Mouse (Mus musculus) embryonic fibroblast, embryonic 13.5 days (primary cell): ENCODE measurements at regions not wholly inside any gene's neighbourhood (a gene's known extent, or its start where the extent isn't known, plus 50 kb on each side); places are given as distances from the start of the nearest gene placed in this dataset.

Source experiments
- H3K27ac ChIP-seq: 2 replicates; pipeline ENCODE4 v1.5.1; 2012; ENCODE audit warnings: low read length, control low read depth, inconsistent platforms; ENCODE audit not compliant: insufficient read depth
- H3K4me1 ChIP-seq: 2 replicates; pipeline ENCODE4 v1.6.1; 2011; ENCODE audit warnings: low read length; ENCODE audit not compliant: control insufficient read depth, insufficient read depth
- H3K4me3 ChIP-seq: 2 replicates; pipeline ENCODE4 v1.5.1; 2011; ENCODE audit warnings: mild to moderate bottlenecking, control low read depth, low read length; ENCODE audit not compliant: insufficient read depth
- CTCF ChIP-seq: IDR thresholded peaks from 2 replicates; pipeline ENCODE4 v1.5.1; 2011; ENCODE audit warnings: mild to moderate bottlenecking, control low read depth, low read length, moderate library complexity, borderline replicate concordance; ENCODE audit not compliant: insufficient read depth
- POLR2A ChIP-seq: IDR thresholded peaks from 2 replicates; pipeline ENCODE4 v1.6.1; 2011; ENCODE audit warnings: low read depth, mild to moderate bottlenecking, control low read depth, low read length, moderate library complexity

DNA sequence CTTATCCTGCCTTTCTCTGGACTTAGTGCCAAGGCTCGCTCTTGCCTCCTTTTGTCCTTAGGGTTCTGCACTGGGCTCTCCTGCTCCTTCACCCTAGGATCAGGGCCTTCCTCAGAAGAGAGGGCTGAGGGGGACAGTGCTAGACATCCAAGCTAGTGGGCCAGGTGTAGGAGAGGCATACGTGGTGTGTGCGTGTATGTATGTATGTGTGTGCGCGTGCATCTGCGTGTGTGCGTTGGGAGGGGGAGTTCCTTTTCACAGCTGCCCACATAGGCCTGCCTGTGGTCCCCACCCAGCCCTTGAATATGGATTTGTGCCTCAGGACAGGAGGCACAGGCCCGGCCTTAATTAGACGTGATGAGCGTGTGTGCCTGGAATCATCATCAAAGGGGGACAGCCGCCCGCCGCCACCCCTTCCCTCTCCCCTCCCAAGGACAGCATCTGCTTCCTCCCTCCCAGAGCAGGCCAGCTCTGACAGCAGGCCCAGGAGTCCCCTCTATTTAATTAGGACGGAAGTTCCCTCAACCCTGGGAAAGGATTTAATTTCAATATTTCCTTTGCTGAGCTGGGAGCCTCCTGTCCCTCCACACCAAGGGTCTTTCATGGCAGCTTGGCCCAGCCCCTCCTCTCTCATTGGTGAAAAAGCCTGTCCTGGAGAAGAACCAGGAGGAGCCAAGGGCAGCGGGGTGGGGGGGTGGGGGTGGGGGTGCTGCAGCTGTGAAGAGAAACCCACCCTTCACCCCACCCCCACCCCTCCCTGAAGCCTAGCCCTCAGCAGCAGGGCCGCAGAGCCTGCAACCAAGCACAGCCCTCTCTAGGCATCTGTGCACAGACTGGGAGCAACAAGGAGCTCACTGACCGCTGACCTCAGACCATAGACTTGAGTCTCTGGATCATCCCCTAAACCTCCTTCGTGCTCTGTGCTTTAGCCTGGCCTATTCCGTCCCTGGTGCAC, 155.8 kb upstream of the A530016L24Rik start:
- TF ChIP-seq POLR2A (no peak), CTCF (no peak)
- no peaks in the 10 kb centered on the region for H3K4me1 ChIP-seq
- no peak overlapping the region for H3K27ac ChIP-seq
- no peak overlapping the region for H3K4me3 ChIP-seq

DNA sequence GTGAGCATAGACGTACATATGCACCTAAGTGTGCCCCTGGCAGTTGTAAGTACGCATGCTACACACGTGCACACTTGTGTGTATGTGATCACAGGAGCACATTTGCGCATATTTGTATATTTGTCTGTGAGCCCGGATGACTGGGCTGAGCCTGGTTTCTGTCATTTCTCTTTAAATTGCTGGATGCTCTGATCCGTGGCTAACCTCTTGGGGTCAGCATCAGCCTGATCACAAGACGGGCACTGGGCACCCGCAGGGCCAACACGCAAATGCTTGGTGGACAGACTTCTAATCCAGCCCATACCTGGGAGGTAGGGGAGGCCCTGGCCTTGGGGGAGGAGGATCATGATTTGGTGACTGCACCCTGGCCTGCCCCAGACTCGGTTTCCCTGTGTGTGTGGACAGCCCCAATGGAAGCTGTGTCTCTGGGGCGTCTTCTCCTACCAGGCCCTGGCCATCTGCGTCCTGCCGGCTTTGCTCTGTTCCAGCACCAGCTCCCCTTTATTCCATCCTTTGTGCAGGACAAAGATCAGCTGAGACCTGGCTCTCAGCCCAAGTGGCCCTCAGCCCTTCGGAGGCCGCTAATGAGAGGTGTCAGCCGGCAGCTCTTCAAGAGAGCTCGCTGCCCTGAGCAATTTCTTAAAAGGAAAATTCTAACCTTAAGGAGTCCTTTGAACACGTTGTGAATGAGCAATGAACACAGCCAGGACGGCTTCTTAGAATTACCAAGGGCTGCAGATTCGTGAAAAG, 155.0 kb upstream of the A530016L24Rik start:
- H3K4me1 ChIP-seq, result no peaks in the 10 kb centered on the region
- no peak overlapping the region for H3K4me3 ChIP-seq
- TF ChIP-seq CTCF (no peak), POLR2A (no peak)
- H3K27ac ChIP-seq, result no peak overlapping the region

DNA sequence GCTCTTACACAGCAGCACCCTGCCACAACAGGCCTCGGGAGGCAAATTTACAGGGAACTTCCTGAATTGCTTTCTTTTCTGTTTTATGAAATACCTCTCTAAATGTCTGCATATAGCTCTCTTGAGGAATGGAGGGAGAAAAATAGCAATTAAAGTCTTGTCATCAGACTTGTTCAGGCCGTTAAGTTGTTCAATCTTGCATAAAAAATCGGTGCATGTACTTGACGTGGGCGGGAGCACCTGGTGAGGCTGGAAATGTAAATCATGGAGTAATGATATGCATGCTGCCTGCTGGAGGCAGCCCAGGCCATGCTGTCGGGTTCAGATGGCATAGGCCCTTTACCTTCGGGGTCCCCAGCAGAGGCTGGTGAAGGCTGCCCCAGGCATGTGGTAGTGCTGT, 153.6 kb upstream of the A530016L24Rik start:
- Histone ChIP-seq H3K4me3 (no peak overlapping the region), H3K27ac (no peak overlapping the region), H3K4me1 (no peaks in the 10 kb centered on the region)
- TF ChIP-seq POLR2A (no peak), CTCF (no peak)

DNA sequence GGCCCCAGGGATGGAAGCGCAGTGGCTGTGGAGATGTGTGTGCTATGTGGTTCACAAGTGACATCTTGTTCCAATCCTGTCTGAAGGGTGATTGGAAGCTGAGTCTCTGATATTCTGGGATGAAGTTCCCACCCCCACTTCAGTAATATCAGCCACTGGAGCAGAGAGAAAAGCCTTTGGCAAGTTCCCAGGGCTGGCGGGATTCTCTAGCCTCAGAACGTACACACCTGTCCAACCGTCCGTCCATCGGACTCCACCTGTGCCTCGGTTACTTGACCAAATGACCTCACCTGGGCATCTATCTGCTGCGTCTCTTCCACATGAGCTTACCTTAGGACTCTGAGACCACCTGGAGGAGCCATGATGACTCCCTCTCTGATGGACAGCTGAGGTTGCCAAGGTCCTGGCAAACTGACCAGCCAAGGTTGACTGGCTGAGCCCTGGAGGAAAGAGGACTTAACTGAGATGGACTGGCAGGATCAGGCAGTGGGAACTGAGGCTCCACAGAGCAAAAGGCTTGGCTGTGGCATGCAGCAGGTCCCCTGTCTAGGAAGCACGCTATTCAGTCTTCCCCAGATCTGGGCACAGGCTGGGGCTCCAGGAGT, 152.5 kb upstream of the A530016L24Rik start:
- no peak overlapping the region for H3K4me3 ChIP-seq
- TF ChIP-seq CTCF (no peak), POLR2A (no peak)
- H3K4me1 ChIP-seq, result no peaks in the 10 kb centered on the region
- no peak overlapping the region for H3K27ac ChIP-seq

DNA sequence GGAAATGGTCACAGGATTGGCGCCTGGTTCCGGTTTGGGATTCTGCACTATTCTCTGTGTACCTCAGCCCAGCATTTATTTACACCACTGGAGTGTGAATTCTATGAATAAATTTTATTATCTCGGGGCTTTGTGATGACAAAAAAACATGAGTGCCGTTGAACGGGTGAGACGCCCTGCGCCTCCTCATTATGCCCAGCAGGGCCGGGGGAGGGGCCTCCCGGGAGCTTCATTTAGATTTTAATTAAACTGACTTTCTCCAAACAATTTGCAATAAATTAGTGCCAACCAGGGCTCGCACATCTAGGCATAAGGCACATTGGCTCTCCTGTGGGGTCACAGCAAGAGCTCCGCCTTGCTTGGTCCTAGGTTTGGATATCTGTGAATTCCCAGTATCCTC, 151.8 kb upstream of the A530016L24Rik start:
- no peak overlapping the region for H3K27ac ChIP-seq
- H3K4me1 ChIP-seq, result no peaks in the 10 kb centered on the region
- H3K4me3 ChIP-seq, result no peak overlapping the region
- TF ChIP-seq CTCF (no peak), POLR2A (no peak)

DNA sequence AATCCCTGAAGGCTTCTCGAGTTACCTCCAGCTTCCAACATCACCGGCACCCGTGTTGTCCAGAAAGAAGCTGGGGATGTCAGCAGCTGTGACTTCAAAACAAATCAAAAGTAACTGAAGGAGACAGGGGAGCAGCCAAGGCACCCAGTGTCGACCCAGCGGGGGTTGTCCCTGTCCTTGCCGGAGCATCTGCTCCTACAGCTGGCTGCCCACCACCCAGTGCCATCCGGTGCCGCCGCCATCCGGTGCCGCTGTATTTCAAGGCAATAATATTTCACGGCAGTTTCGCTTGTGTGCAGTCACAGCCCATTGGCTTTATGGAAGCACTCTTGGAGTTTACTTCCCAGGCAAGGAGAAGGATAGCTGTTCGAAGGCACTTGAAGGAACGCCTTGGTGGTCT, 150.3 kb upstream of the A530016L24Rik start:
- H3K4me3 ChIP-seq, result no peak overlapping the region
- no peak overlapping the region for H3K27ac ChIP-seq
- no peak for TF ChIP-seq CTCF
- no peaks in the 10 kb centered on the region for H3K4me1 ChIP-seq

DNA sequence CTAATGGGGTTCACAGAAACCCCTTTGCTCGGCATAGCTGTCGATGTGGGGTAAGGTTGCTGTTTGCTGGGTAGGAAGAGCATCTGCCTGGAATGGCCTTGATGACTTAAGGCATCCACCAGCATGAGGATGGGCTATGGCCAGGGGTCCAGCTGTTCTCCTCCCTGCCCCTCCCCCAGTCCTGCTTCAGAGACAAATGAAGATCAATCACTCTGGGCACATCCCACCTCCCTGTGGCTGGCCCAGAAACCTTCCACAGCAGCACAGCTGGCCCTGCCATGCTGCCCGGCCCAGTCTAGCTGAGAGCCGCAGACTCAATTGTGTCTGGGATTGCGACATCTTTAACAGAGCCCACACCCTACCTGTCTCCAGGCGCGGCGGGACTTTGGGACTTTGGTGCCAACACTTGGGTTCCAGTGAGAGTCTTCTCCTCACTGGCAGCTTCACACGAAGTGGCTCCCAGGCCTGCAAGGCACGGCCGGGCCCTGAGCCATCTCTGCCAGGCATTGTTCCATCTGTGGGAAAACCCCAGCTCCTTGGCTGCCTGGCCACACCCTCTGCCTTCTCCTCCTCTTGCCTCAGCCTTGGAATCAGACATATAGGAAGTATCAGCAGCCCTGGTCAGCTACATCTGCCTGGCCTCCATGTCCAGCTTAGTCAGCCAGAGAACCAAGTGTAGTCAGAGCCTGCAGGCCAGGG, 149.6 kb upstream of the A530016L24Rik start:
- no peak overlapping the region for H3K27ac ChIP-seq
- no peaks in the 10 kb centered on the region for H3K4me1 ChIP-seq
- no peak overlapping the region for H3K4me3 ChIP-seq
- TF ChIP-seq CTCF (no peak), POLR2A (no peak)

DNA sequence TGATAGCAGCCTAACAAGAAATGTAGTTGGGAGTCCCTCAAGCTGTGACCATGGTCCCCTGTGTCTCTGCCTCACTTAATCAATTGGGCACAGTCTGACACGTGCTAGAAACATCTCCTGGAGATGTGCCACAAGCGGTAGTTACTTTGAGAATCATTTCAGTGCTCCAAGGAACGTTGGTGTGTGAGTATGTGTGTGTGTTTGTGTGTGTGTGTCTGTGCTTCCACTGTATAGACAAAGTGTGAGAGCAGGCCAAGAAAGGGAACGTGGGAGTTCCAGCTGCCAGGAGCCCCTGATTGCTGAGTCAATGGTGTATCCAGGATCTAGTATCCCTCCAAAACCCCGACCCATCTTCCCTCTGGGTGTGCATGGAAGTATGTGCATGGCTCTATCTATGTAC, 149.0 kb upstream of the A530016L24Rik start:
- TF ChIP-seq CTCF (no peak), POLR2A (no peak)
- Histone ChIP-seq H3K4me1 (no peaks in the 10 kb centered on the region), H3K27ac (no peak overlapping the region), H3K4me3 (no peak overlapping the region)

DNA sequence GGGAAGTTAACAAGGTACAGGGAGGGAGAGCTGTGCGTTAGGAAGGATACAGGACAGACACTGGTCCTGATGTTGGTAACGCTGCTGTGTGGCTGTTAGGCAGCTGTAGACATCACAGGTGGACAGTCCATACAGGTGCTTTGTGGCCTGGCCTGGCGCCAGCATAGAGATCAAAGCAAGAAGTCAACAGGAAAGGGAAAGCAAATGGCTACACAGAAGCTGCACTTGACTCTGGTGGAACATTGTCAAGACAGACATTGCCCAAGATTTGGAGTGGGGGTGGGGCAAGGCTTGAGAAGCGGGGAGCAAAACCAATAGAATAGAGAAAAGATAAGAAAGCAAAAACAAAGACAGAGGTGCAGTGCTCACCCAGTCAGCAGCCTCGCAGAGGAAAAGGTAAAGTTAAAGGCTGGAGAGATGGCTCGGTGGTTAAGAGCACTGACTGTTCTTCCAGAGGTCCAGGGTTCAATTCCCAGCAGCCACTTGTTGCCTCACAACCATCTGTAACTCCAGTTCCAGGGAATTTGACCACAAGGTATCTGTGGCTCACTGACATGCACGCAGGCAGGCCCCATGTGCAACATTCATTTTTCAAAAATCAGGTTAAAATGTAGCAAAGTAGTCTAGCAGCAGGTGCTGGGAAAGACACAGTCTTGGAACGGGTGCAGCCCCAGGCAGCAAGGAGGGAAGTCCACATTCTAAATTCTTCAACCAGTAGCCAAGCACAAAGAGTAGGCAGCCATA, 147.3 kb upstream of the A530016L24Rik start:
- TF ChIP-seq POLR2A, result no peak
- no peak for TF ChIP-seq CTCF
- Histone ChIP-seq H3K27ac (no peak overlapping the region), H3K4me1 (no peaks in the 10 kb centered on the region), H3K4me3 (no peak overlapping the region)
